Mouse (Mus musculus) cerebellum, adult 11 months (tissue): ENCODE data around the gene Tigd4.

Experiments used
- DNase-seq: peaks from one replicate; pipeline ENCODE4 v3.0.0; 2022

Tigd4 gene

DNA sequence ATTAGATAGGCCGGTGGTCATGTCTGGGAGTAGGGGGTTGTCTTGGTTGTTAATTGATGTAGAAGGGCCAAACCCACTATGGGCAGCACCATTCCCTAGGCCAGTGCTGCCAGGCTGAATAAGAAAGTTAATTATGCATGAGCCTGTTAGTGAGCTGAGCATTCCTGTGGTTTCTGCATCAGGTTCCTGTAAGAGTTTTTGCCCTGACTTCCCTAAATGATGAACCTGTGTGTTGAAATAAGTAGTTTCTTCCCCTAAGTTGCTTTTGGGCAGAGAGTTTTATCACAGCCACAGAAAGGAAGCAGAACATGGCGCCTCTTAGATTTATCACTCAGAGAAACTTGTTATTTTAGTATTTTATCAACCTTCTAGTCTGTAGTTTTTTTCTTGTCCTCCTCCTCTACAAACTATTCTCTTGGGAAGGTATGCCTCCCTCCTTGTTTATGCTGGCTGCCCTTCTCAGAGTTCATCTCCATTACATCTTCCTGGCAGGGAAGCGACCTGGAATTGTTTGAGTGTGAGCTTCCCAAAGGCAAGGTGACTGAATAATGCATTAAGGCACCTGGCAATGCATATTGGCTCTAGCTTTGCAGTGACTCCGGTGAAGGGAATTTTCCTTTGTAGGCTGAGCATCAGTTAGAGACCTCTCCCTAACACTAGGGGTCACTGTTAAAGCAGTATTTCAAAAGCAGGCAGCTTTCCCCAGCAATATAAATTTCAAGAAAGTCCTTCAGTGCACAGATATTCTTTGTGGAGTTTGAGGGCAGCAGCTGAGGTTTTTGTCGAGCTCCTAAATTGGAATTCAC is 21.9 kb downstream of the Tigd4 start:
- no peak for DNase-seq

DNA sequence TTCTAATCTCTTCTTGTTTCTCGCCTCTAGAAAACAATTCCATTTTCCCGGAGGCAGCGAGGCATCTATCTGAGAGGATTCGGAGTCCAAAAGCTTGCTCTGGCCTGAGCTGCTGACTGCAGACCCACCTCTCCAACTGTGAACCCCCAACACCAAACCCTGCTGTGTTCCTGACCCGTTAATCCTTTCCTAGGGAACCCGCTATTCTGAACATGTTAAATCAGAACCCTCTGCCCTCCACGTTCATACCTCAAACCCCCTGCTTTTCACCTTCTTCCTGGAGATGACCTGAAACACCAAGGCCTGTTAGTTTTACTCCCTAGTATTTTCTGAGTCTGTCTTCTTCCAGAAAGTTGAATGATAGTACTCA is 22.5 kb downstream of the Tigd4 start:
- DNase-seq, result no peak

DNA sequence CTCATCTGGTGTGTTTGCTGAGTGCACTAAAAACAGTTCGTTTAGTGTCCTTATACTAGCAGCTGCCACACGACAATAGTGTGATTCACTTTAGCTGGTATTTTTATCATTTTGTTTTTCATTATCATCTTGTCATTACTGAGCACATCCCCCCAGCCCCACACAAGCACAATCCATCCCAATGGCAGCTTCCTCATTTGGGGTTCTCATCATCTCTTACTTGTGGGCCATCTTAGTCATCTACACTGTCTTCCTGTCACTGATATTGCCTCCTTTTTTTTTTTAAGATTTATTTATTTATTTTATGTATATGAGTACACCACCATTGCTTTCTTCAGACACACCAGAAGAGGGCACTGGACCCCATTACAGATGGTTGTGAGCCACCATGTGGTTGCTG is 25.3 kb downstream of the Tigd4 start:
- no peak for DNase-seq

- DNase-seq, result no peak
These were observed 25.7 kb downstream of the Tigd4 start for GRCm38 (mm10) chr3:84619056-84619455.

DNA sequence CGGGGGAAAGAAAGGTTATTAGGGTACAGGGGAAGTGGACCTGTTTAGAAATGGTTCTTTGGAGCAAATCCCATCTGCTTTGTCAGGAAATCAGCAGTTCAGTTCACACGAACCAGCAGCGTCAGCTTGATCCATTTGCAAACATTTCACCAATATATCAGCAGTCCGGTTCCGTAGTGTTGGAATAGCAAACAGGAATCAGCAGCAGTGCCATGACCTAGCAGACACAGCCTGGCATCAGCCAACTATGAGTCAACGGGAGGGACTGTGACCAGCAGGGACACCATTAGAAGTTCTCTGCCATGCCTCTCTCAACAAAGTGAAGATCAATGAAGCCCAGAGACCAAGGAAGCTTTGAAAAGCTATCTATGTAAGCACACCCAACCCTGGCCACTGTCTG is 26.4 kb downstream of the Tigd4 start:
- DNase-seq, result no peak

GRCm38 (mm10) chr3:84622026-84622425 is 28.7 kb downstream of the Tigd4 start:
- DNase-seq, result no peak

DNA sequence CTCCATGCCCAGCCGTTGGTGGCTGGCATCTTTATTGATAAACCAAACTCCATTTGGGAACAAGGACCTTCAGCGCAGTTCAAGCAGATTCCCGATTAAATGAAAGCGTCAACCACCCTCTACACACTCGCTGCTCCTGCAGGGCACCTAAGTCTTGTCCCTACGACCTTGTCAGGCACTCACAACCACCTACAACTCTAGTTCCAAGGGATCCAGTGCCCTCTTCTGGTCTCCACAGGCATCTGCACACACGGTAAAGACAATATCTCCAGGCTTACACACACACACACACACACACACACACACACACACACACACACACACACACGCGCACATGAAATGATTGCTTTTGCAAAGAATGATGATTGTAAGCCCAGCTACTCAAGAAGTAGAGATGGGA is 38.2 kb downstream of the Tigd4 start:
- DNase-seq, result no peak

GRCm38 (mm10) chr3:84637095-84637494 is 43.7 kb downstream of the Tigd4 start:
- DNase-seq, result no peak

DNA sequence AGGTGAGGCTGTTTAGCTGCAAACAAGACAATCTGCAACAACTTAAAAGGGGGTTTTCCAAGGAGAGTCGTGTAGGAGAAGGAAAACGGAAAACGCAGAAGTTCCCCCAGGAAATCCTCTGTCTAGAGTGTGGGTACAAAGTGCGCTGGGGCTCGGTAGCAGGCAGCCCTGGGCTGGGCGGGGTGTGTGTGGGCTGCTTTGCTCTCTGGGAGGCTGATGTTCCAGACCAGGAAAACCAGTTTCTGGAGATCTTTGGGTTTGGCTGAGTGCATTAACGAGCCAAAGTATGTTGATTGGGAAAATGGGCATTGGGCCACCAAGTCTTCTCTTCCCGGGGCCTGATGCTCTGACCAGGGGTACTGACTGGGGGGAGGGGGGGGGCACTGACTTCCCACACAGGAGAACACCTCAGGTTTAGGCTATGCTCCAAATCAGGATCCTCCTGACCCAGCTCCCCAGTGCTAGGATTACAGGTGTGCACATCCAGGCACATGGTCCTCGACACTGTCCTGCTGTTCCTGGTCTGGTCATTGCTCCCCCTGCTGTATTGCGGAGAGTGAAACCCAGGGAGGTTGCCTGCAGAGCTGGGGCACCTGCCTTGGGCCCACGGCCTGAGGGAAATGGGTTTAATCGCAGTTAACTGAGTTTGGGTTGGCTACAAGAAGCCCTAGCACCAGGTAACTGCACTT is 44.7 kb downstream of the Tigd4 start:
- DNase-seq, result no peak

GRCm38 (mm10) chr3:84638858-84639257 is 45.5 kb downstream of the Tigd4 start:
- DNase-seq, result no peak

DNA sequence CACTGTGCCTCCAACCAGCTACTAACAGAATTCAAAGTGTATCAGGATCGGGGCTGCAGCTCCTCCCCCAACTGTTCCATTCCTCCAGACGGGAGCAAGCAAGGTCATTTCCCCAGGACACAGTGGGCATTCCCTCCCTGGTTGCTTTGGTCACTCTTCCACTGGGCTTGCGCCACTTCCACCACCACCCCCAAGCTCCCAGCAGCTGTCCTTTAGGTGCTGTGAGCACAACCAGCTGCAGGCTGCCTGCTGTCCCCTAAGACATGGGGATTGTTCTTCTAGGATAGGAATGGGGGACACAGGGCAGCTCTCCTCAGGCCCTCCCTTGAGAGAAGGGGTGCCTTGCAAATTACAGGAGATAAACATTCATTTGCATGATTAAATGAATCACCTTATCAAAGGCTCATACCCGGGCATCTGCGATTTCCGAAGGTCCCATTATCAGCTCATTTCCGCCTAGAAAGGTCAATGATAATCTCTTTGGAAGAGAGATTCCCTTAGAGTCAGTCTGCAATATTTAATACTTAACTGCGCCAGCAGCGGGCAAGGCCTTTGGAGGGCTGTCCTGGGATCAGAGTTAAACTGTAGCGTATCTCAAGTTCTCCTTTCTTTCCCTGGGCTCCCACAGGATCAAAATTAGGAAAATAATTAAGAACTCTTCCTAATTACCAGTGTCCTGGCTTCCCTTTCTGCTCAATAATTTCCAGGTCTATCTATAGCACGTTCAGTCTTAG is 46.6 kb downstream of the Tigd4 start:
- no peak for DNase-seq

DNA sequence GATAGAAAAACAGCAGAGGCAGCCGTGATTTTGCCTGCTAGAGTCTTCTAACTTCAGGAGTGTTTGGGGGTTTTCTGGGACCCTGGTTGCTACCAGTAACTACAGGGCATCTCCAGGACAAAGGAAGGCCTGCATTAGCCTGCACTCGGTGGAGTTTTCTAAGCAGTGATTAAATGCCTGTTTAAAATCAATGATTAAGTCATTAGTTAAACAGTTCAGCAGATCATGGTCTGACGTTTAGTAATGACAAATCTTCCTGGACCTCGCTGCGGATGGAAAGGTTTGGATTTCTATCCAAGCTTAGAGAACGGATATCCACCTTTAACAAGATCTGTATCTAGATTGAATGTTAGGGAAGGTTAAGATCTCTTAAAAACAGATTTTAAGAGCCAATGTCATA is 47.2 kb downstream of the Tigd4 start:
- no peak for DNase-seq

DNA sequence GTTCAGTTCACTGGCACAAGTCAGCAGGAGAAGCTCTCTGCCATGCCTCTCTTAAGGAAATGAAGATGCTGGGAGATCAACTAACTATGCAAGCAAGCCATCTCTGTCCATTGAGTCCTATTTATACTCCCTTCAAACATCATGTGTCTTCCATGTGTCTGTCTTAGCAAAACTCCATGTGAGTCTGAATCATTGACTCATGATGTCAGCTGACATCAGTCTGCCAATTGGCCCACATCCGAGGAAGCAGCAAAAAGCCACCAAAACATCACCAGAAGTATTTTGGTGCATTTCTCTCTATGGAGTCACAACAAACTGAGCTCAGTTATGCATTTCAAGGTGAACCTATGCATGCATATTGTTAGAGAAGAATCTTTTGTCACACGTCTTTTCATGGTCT is 48.0 kb downstream of the Tigd4 start:
- no peak for DNase-seq

DNA sequence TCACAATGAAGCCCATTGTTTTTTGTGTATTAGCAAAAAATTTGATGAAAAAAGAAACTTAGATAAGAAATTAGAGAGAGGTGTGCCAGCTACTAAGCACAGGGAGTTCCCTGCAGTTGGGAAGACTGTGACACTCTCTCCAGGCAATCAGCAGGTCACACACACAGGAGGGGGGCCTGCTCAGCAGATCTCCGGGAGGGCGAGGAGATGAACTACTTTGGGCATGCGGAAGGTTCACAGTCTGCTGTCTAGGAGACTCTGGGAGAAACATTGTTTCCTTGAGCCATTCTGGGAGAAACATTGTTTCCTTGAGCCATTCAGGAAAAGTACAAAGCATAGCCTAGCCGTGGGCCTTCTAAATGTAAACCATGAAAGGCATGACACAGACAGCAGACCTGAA is 49.6 kb downstream of the Tigd4 start:
- DNase-seq, result no peak

DNA sequence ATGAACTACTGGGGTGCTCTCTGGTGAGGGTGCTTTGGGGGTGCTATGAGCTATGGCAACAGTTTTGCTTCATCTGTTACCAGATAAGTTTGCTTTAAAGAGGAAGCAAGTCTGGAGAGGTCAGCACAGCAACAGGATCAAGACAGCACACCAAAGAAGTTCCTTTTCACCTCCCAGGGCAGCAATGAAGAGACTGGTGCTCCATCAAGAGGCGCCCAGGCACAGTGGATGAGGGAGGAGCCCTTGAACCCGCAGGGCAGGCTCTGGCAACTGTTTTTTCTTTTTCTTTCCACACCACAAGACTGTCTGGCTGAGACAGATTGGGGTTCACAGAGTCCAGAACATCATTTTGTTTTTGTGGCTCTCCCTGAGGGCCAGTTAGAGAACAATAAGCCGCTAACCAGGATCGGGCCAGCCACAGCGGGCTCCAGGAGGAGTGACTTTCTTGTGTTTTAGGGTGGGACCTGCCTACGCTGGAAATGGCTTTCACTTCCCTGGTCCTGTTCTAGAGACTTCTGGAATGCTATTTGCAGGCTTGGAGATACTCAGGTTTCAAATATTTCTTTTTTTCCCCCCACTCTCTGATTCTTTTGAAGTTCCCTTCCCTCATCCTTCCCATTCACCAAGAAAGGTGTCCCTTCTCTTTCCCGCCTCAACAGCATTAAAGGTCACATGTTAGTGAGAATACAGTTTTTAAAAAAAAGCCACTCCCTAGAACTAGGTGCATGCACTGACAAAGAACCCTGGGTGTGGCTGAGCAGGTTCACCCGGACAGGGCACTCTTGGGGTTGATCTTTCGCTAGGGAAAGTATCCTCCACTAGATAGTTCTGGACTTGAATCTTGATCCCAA is 52.0 kb downstream of the Tigd4 start:
- DNase-seq, result no peak

DNA sequence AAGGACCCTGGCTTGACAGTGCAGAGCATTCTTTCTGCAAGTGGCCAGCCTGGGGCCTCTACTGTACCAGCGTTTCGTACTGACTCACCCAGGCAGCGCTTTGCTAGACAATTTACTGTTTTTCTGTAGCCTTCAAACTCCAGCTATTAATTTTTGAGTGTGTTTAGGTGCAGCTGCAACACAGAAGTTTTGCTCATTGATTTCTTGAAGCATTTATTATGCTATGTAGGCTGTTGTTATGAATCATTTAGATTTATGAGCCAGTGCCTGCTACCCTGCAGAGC is 52.6 kb downstream of the Tigd4 start:
- DNase-seq, result no peak

DNA sequence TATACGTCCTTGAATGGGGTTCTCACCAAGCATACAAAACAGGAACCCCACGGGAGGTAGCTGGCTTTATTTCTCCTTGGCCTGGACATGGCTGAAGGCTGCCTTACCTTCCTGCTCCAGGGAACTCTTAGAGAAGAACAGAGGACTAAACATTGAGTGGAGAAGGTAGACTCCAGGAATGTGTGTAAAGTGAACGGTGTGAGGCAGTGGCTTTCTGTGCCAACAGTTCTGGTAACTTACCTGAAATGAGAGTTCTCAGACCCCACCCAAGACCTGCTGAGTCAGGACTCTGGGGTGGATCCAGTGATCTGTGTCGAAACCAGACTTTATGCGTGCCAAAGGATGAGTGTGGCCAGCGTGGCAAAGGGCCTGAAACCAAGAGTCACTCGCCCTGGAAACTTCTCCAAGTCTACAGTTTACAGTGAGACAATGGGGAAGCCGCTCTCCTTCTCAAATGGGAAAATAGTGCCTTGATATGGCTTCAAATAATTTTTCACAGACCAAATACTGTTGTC is 53.0 kb downstream of the Tigd4 start:
- no peak for DNase-seq
